Comparison of ENCODE assay signal across 16 mouse cellular contexts in the genomic region with DNA sequence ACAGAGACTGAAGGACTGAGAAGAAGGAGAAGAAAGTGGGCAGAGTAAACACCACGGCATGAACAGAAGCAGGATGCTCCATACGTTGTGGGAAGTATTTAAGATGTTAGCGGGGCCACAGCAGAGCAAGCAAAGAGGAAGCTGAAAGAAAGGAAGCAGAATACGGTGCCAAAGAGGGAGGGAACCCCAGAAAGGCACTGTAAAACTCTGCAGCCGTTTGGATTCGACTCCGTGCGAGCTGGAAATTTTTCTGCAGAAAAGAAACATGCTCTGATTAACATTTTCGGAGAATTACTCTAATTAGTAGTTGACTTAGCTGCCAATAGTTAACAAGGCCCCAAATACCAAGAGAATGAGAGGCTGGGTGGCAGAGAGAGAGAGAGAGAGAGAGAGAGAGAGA.
DNase-seq lines count a peak whose midpoint lies in the region; ATAC-seq and TF ChIP-seq lines count a peak whose summit lies in the region.
"Had no signal": no experiment of that assay in that cellular context is flagged by ENCODE, and none has a peak within 500 bp of the region (broad histone marks: within the 10 kb centered on the region; RNA-seq: fewer than 3 reads in every experiment).

No protein-coding gene starts in this region.

- H3K4me1 ChIP-seq in forebrain, embryonic 14.5 days (ENCODE audit: control insufficient read depth, insufficient read depth, low read length) = no peaks in the 10 kb centered on the region
- peaks cover 2% of the 10 kb centered on the region for H3K4me1 ChIP-seq in forebrain, embryonic 12.5 days
- H3K4me1 ChIP-seq in hindbrain, embryonic 14.5 days (replicated peaks; ENCODE audit: control insufficient read depth, insufficient read depth, low read length) = peaks cover 4% of the 10 kb centered on the region; the same call in 1 of the 2 replicates
- no peaks in the 10 kb centered on the region for H3K4me1 ChIP-seq in hindbrain, postnatal 0 days (ENCODE audit: insufficient read depth, low read length)
- H3K4me1 ChIP-seq: hindbrain, embryonic 12.5 days; liver, embryonic 13.5 days had no signal

- peak; percentile 77 for DNase-seq in forebrain, embryonic 14.5 days (ENCODE audit: low spot score)
- peak; percentile 6 for DNase-seq in hindbrain, embryonic 14.5 days (ENCODE audit: low spot score)
- DNase-seq in hindbrain, postnatal 0 days (ENCODE audit: low spot score) = no peak
- DNase-seq in 416B (ENCODE audit: low read depth) = peak; percentile 8
- DNase-seq in adrenal gland, postnatal 4 days (ENCODE audit: low spot score in 2 of 2) = no peak
- no peak for DNase-seq in ovary, postnatal 14 days (ENCODE audit: low spot score)
- DNase-seq: adrenal gland, postnatal 14 days; cerebellum, adult 11 months; kidney, adult 11 months; kidney, postnatal 36 days; liver, embryonic 13.5 days had no signal

- ATAC-seq in forebrain, embryonic 14.5 days = peak; percentile 50; the same call in 1 of the 2 replicates
- no peak for ATAC-seq in forebrain, embryonic 12.5 days (ENCODE audit: low FRiP score)
- no peak for ATAC-seq in hindbrain, embryonic 14.5 days (ENCODE audit: low FRiP score)
- no peak for ATAC-seq in hindbrain, postnatal 0 days
- peak; percentile 96 for ATAC-seq in common myeloid progenitor, adult 5-6 weeks (replicated peaks; ENCODE audit: low read depth, poor library complexity, severe bottlenecking)
- ATAC-seq: midbrain, embryonic 16.5 days had no signal

- no peaks in the 10 kb centered on the region for H3K9me3 ChIP-seq in forebrain, embryonic 14.5 days (replicated peaks; ENCODE audit: control insufficient read depth, low read length)
- H3K9me3 ChIP-seq in forebrain, embryonic 12.5 days = no peaks in the 10 kb centered on the region
- no peaks in the 10 kb centered on the region for H3K9me3 ChIP-seq in hindbrain, embryonic 14.5 days (ENCODE audit: control insufficient read depth, low read length)
- H3K9me3 ChIP-seq in hindbrain, postnatal 0 days (ENCODE audit: low read length) = no peaks in the 10 kb centered on the region
- H3K9me3 ChIP-seq: heart, embryonic 15.5 days; hindbrain, embryonic 12.5 days; liver, embryonic 13.5 days had no signal

- H3K36me3 ChIP-seq in forebrain, embryonic 14.5 days (ENCODE audit: control insufficient read depth, insufficient read depth, low read length) = no peaks in the 10 kb centered on the region
- no peaks in the 10 kb centered on the region for H3K36me3 ChIP-seq in forebrain, embryonic 12.5 days (replicated peaks)
- H3K36me3 ChIP-seq in hindbrain, embryonic 14.5 days (replicated peaks; ENCODE audit: control insufficient read depth, insufficient read depth) = no peaks in the 10 kb centered on the region
- H3K36me3 ChIP-seq in hindbrain, postnatal 0 days (ENCODE audit: insufficient read depth, low read length) = no peaks in the 10 kb centered on the region
- H3K36me3 ChIP-seq: heart, embryonic 15.5 days; hindbrain, embryonic 12.5 days; liver, embryonic 13.5 days had no signal

- H3K27ac ChIP-seq in forebrain, embryonic 14.5 days (ENCODE audit: low read depth, low read length) = no peak overlapping the region
- H3K27ac ChIP-seq in forebrain, embryonic 12.5 days = no peak overlapping the region
- H3K27ac ChIP-seq in hindbrain, embryonic 14.5 days = no peak overlapping the region
- no peak overlapping the region for H3K27ac ChIP-seq in hindbrain, postnatal 0 days
- H3K27ac ChIP-seq: heart, embryonic 15.5 days; hindbrain, embryonic 12.5 days; liver, embryonic 13.5 days had no signal

- TF ChIP-seq CTCF in hindbrain, postnatal 0 days (IDR thresholded peaks at IDR 0.05; ENCODE audit: low read depth) = no peak

- H3K4me2 ChIP-seq in forebrain, embryonic 14.5 days (ENCODE audit: low read length) = no peak overlapping the region
- no peak overlapping the region for H3K4me2 ChIP-seq in forebrain, embryonic 12.5 days
- H3K4me2 ChIP-seq in hindbrain, embryonic 14.5 days (replicated peaks) = no peak overlapping the region
- H3K4me2 ChIP-seq in hindbrain, postnatal 0 days (ENCODE audit: low read depth, low read length) = no peak overlapping the region
- H3K4me2 ChIP-seq: heart, embryonic 15.5 days; hindbrain, embryonic 12.5 days; liver, embryonic 13.5 days had no signal

- H3K9ac ChIP-seq in forebrain, embryonic 14.5 days (ENCODE audit: low read length) = no peak overlapping the region
- H3K9ac ChIP-seq in forebrain, embryonic 12.5 days = no peak overlapping the region
- H3K9ac ChIP-seq in hindbrain, embryonic 14.5 days = no peak overlapping the region
- H3K9ac ChIP-seq in hindbrain, postnatal 0 days (replicated peaks; ENCODE audit: low read length) = no peak overlapping the region
- H3K9ac ChIP-seq: heart, embryonic 15.5 days; hindbrain, embryonic 12.5 days; liver, embryonic 13.5 days had no signal

- 24% methylated on average over 9 of the region's 9 CpGs for WGBS in forebrain, embryonic 14.5 days
- 60% methylated on average over 9 of the region's 9 CpGs for WGBS in forebrain, embryonic 12.5 days
- WGBS in hindbrain, embryonic 14.5 days = 70% methylated on average over 9 of the region's 9 CpGs
- WGBS in hindbrain, postnatal 0 days = 42% methylated on average over 9 of the region's 9 CpGs

- no peaks in the 10 kb centered on the region for H3K27me3 ChIP-seq in forebrain, embryonic 14.5 days (replicated peaks; ENCODE audit: control insufficient read depth, insufficient read depth, low read length)
- 0 out of 2 replicates have a peak, but pooled peaks cover 4% of the 10 kb centered on the region for H3K27me3 ChIP-seq in forebrain, embryonic 12.5 days
- 0 out of 2 replicates have a peak, but pooled peaks cover 3% of the 10 kb centered on the region for H3K27me3 ChIP-seq in hindbrain, embryonic 14.5 days (ENCODE audit: control insufficient read depth, insufficient read depth, low read length)
- H3K27me3 ChIP-seq in hindbrain, postnatal 0 days (ENCODE audit: insufficient read depth, low read length) = no peaks in the 10 kb centered on the region
- H3K27me3 ChIP-seq: heart, embryonic 15.5 days; hindbrain, embryonic 12.5 days; liver, embryonic 13.5 days had no signal

- no peak overlapping the region for H3K4me3 ChIP-seq in forebrain, embryonic 14.5 days (ENCODE audit: low read depth, low read length)
- H3K4me3 ChIP-seq in forebrain, embryonic 12.5 days (replicated peaks) = no peak overlapping the region
- no peak overlapping the region for H3K4me3 ChIP-seq in hindbrain, embryonic 14.5 days (replicated peaks; ENCODE audit: low read length)
- no peak overlapping the region for H3K4me3 ChIP-seq in hindbrain, postnatal 0 days (ENCODE audit: low read length)
- H3K4me3 ChIP-seq: heart, embryonic 15.5 days; hindbrain, embryonic 12.5 days; liver, embryonic 13.5 days had no signal

Comparison
In these comparisons a context has a peak if more than half of its experiments do, and no peak if none do; other contexts are left out.
1. ATAC-seq: peak in forebrain, embryonic 14.5 days (single experiment) and common myeloid progenitor, adult 5-6 weeks (single experiment); none in forebrain, embryonic 12.5 days (single experiment), hindbrain, embryonic 14.5 days (single experiment) and hindbrain, postnatal 0 days (single experiment).
2. DNase-seq: peak in forebrain, embryonic 14.5 days (single experiment), hindbrain, embryonic 14.5 days (single experiment) and 416B (single experiment); none in hindbrain, postnatal 0 days (single experiment), adrenal gland, postnatal 4 days (0 of 2) and ovary, postnatal 14 days (single experiment).